Mouse (Mus musculus) G1E (cell line): ENCODE results near the gene Tbc1d13. TPM values are rescaled to one million over a fixed set of nuclear protein-coding genes. Genes with fewer than 3 reads are reported as not detected.

Experiments
- ATAC-seq: 2 replicates; pipeline ENCODE4 v1.8.0; 2016; ENCODE audit warnings: mild to moderate bottlenecking; ENCODE audit not compliant: insufficient number of reproducible peaks, poor library complexity, low FRiP score, severe bottlenecking; ENCODE audit errors: extremely low read depth
- DNase-seq: peaks from one replicate; pipeline ENCODE4 v3.0.0; 2012; ENCODE audit warnings: low spot score
- H3K27me3 ChIP-seq: 2 replicates; pipeline ENCODE4 v1.6.1; 2012; ENCODE audit warnings: mild to moderate bottlenecking, low read length, inconsistent platforms; ENCODE audit not compliant: insufficient read depth
- H3K36me3 ChIP-seq: replicated peaks from 2 replicates; pipeline ENCODE3; 2012; ENCODE audit warnings: mild to moderate bottlenecking, inconsistent platforms
- H3K4me1 ChIP-seq: 2 replicates; pipeline ENCODE4 v1.6.1; 2012; ENCODE audit warnings: low read depth, low read length, inconsistent platforms, mixed read lengths; ENCODE audit not compliant: insufficient read depth
- H3K4me3 ChIP-seq: 2 replicates; pipeline ENCODE4 v1.5.1; 2012; ENCODE audit warnings: low read depth, mild to moderate bottlenecking, inconsistent platforms, low read length, moderate library complexity, mixed read lengths
- H3K9me3 ChIP-seq: replicated peaks from 2 replicates; pipeline ENCODE4 v1.6.1; 2012; ENCODE audit warnings: inconsistent platforms
- CTCF ChIP-seq: IDR thresholded peaks from 2 replicates; pipeline ENCODE4 v1.5.1; 2012; ENCODE audit warnings: low read depth, low read length, inconsistent platforms, mixed read lengths
- GATA1 ChIP-seq: IDR thresholded peaks from 2 replicates; pipeline ENCODE4 v1.6.1; 2012; ENCODE audit warnings: borderline replicate concordance, low read length, inconsistent platforms, mixed read lengths
- GATA2 ChIP-seq: IDR thresholded peaks from 2 replicates; pipeline ENCODE4 v1.6.1; 2012; ENCODE audit warnings: low read depth, low read length, inconsistent platforms, borderline replicate concordance
- POLR2AphosphoS5 ChIP-seq: IDR thresholded peaks from 2 replicates; pipeline ENCODE4 v1.6.1; 2012; ENCODE audit warnings: low read depth, low read length, inconsistent platforms; ENCODE audit not compliant: insufficient replicate concordance
- TAL1 ChIP-seq: conservative IDR thresholded peaks from 2 replicates; pipeline ENCODE4 v1.6.1; 2012; ENCODE audit warnings: low read depth, low read length, inconsistent platforms, mixed read lengths
- polyA plus RNA-seq: library from polyadenylated mRNA; stranded (reverse); fragments of >175 nt; gene quantifications from 2 replicates; pipeline ENCODE4 v1.2.3, GENCODE M21; 2012
- total RNA-seq, 2 experiments: library from RNA; stranded (forward) in 1 of 2; stranded (reverse) in 1 of 2; fragments of 200-1000 nt in 1 of 2; fragments of >200 nt in 1 of 2; fragmentation: Nextera tagmentation in 1 of 2; gene quantifications; 2 replicates each; pipeline ENCODE4 v1.2.3; 2014 to 2017

Tbc1d13 gene
- total RNA-seq (2014; fragmentation: Nextera tagmentation) (30.2 and 38.6 TPM in 2 replicates), total RNA-seq (2017) (38.0 and 38.5 TPM in 2 replicates), polyA plus RNA-seq (24.5 and 25.2 TPM in 2 replicates)

DNA sequence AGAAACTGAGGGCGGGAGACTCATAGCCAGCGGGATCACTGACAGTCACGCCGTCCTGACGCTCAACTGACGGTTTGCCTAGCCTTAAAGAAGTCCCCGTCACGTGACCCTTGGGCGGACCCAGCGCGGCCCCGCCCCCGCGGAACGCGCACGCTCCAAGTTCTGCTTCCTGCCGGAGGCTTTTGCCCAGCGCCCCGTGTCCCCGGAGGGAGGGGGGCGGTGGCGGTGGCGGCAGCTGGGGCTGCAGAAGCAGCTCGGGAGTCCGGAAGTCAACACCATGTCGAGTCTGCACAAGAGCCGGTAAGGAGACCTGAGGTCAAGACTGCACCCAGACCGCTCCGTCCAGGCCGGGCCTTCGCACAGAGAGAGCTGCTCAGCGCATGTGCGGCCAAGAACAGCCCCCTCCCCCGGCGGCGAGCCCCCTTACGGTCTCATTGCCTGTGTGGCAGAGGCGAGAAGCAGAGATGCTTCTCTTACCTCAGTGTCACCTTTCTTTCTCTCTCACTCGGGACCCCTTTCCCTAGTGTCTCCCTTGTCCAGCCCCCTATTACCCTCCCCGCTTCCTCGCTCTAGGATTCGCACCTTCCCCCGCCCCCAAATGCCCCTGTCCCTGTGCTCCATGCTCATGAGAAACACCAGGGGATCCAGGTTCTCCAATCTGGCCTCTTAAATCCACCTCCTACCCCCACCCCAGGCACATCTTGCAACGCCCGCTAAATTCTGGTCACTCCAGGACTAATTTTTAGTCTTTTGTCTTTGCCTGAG, at the start of gene Tbc1d13:
TSS of gene Tbc1d13 (plus strand) at position 134 of the 765 bp plus-strand sequence.
- Histone ChIP-seq H3K36me3 (peaks cover 38% of the 10 kb centered on the region), H3K4me1 (peaks cover 48% of the 10 kb centered on the region), H3K27me3 (no peaks in the 10 kb centered on the region), H3K9me3 (peaks cover 5% of the 10 kb centered on the region), H3K4me3 (peak within 1 kb of the TSS; percentile 98)
- DNase-seq (peak; percentile 95), ATAC-seq (peak; percentile 75)
- no peak for TF ChIP-seq TAL1
- TF ChIP-seq CTCF = no peak
- no peak for TF ChIP-seq POLR2AphosphoS5
- TF ChIP-seq GATA1 = no peak
- no peak for TF ChIP-seq GATA2

DNA sequence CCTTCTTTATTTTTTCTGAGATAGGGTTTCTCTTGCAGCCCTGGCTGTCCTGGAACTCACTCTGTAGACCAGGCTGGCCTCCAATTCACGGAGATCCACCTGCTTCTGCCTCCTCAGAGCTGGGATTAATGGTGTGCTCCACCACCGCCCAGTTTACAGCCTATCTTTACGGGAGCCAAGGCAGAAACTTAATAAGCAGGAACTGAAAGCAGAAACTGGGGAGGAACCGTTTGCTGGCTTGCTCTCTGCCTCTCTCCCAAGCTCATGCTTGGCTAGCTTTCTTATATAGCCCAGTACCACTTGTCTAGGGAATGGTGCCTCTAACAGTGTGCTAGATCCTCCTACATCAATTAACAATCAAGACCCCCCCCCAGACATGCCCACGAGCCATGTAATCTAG, 49.4 kb upstream of the Tbc1d13 start:
- H3K27me3 ChIP-seq = peaks cover 14% of the 10 kb centered on the region
- TF ChIP-seq POLR2AphosphoS5 = no peak
- TF ChIP-seq GATA1 = no peak
- no peak for TF ChIP-seq GATA2
- TF ChIP-seq TAL1 = no peak
- TF ChIP-seq CTCF = no peak
- H3K9me3 ChIP-seq = no peaks in the 10 kb centered on the region
- DNase-seq (no peak), ATAC-seq (no peak)
- no peak overlapping the region for H3K4me3 ChIP-seq
- H3K4me1 ChIP-seq = peaks cover 11% of the 10 kb centered on the region
- peaks cover 22% of the 10 kb centered on the region for H3K36me3 ChIP-seq

DNA sequence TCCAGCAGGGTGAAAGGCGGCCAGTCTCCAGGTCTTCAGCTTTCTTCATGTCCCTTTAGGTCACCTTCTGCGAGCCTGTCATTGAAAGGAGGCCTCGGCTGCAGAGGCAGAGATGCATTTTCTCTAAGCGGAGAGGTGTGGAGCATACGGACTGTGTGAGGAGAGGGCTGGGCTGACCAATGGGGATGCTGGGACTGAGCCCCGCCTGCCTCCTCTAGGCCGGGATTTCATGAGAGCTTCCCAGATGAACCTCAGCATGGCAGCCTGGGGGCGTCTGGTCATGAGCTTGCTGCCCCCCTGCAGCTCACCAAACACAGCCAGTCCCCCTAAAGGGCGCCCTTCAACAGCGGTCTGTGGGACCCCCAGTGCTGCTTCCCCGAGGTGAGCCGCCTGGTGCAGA, 48.9 kb upstream of the Tbc1d13 start:
- DNase-seq (no peak), ATAC-seq (no peak)
- Histone ChIP-seq H3K9me3 (no peaks in the 10 kb centered on the region), H3K4me3 (no peak overlapping the region), H3K27me3 (peaks cover 10% of the 10 kb centered on the region), H3K36me3 (peaks cover 21% of the 10 kb centered on the region), H3K4me1 (peaks cover 9% of the 10 kb centered on the region)
- TF ChIP-seq CTCF = no peak
- no peak for TF ChIP-seq TAL1
- TF ChIP-seq GATA1 = no peak
- no peak for TF ChIP-seq POLR2AphosphoS5
- TF ChIP-seq GATA2 = no peak

DNA sequence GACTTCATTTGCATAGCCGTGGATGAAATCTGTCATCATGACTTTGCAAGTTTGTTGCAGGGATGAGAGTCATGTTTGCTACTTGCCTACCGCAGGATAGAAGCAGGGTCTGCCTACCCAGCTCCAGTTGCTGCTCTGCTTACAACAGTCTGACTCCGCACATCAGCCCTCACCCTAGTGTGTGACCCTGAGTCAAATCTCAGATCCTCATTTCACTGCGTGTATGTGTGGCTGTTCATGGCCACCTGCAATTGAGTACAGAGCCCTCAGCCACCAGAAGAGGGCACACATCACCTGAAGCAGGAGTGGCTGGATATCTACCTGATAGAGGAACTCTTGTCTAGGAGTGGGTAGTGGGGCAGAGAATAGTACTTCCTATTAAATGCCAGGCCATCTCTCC, 46.2 kb upstream of the Tbc1d13 start:
- DNase-seq = no peak
- H3K4me1 ChIP-seq = peaks cover 19% of the 10 kb centered on the region
- TF ChIP-seq CTCF (no peak), GATA2 (no peak), TAL1 (no peak), POLR2AphosphoS5 (no peak)
- H3K36me3 ChIP-seq = peaks cover 36% of the 10 kb centered on the region
- no peaks in the 10 kb centered on the region for H3K9me3 ChIP-seq
- ATAC-seq = no peak
- H3K4me3 ChIP-seq = no peak overlapping the region
- H3K27me3 ChIP-seq = peaks cover 8% of the 10 kb centered on the region

DNA sequence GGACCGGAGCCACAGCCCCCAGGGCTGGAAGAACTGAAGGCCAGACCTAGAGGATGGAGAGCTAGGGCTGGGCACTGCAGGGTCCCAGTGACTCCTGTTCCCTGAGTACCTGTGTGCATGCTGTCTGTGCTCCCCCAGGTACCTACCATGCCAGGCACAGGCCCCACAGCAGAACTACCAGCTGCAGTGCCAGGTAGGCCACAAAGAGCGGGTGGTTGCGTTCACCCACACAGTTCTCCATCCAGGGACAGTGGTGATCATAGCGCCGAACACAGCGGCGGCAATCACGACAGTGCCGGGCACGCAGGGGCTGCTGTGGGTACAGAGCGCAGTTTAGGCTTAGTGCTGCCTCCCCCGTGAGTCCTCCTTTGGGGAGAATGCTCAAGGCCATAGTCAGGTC, 42.0 kb upstream of the Tbc1d13 start:
- Histone ChIP-seq H3K36me3 (peaks cover 49% of the 10 kb centered on the region), H3K4me1 (peaks cover 40% of the 10 kb centered on the region), H3K9me3 (no peaks in the 10 kb centered on the region), H3K4me3 (no peak overlapping the region), H3K27me3 (no peaks in the 10 kb centered on the region)
- TF ChIP-seq POLR2AphosphoS5 (no peak), CTCF (no peak), GATA1 (no peak), GATA2 (no peak), TAL1 (no peak)
- ATAC-seq (no peak), DNase-seq (no peak)

DNA sequence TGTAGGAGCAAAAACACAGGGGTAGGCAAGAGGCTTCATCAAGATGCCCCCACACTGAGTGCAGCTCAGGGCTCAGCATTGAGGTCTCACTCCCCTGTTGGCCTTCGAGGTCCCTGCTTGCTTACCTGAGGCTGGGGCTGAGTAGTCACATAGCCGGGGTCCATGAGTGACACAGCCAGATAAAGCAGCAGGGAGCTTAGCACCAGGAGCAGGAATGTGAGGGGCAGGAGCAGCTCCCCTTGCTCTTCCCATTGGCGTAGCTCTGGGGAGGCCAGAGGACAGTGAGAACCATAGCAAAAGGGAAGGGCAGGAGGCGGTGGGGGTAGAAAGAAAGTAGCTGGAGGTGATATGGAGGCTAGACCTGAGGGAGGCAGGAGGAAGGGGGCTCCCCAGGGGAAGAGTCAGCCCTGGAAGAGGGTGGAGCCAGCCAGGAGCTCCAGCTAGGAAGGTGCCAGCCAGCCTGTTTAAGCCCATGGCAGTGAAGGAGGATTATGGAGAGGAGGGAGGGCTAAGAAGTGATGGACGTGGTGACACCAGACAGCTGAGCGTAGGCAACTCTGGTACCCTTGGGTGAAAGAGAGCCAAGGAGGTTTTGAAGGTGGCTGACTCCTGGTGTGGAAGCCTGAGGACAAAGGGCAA, 41.1 kb upstream of the Tbc1d13 start:
- Histone ChIP-seq H3K36me3 (peaks cover 58% of the 10 kb centered on the region), H3K27me3 (no peaks in the 10 kb centered on the region), H3K4me3 (peak overlapping the region; percentile 82), H3K4me1 (peaks cover 39% of the 10 kb centered on the region), H3K9me3 (no peaks in the 10 kb centered on the region)
- DNase-seq (no peak), ATAC-seq (no peak)
- no peak for TF ChIP-seq CTCF
- no peak for TF ChIP-seq TAL1
- no peak for TF ChIP-seq POLR2AphosphoS5
- no peak for TF ChIP-seq GATA1
